Mouse (Mus musculus): ENCODE results near the gene Mas1.

DNA sequence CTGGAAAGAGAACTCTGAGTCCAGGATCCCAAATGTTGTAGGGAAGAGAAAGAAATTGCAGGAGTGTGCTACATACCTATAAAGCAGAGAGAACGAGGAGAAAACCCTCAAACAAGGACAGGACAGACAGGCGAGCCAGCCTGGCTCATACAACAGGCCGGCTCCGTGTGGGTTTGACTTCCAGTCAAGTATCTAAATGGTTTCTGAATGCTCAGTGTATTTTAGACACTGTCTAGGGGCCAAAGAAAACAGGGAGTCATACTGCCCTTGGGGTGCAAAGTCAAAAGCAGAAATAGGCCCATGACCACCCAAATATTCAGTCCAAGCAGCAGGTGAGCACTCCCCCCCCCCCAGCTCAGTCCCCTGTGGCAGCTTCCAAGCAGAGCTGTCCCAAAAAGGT lies 37.9 kb upstream of the Mas1 start:
- no peak for TF ChIP-seq POLR2A (IDR thresholded peaks at IDR 0.05; ENCODE audit: borderline replicate concordance, control insufficient read depth, low read depth, low read length)
- TF ChIP-seq CTCF (IDR thresholded peaks at IDR 0.05; ENCODE audit: control insufficient read depth, insufficient read depth, low read length) = no peak
